Mouse (Mus musculus) liver, embryonic 15.5 days (tissue): ENCODE measurements at regions not wholly inside any gene's neighbourhood (a gene's known extent, or its start where the extent isn't known, plus 50 kb on each side); places are given as distances from the start of the nearest gene placed in this dataset.

Experiments used
- ATAC-seq: fragments of 200-750 bp; cut with Nextera tagmentation; 2 replicates; pipeline ENCODE4 v1.8.0; 2017; ENCODE audit warnings: moderate number of reproducible peaks, mild to moderate bottlenecking, moderate library complexity; ENCODE audit not compliant: insufficient read depth
- H3K27ac ChIP-seq: fragments of 300-500 bp; sonication (generic); replicated peaks from 2 replicates; pipeline ENCODE4 v1.5.1; 2015; ENCODE audit warnings: mild to moderate bottlenecking, inconsistent platforms
- H3K27me3 ChIP-seq: fragments of 300-500 bp; sonication (generic); 2 replicates; pipeline ENCODE4 v1.6.1; 2015; ENCODE audit warnings: mild to moderate bottlenecking, inconsistent platforms
- H3K36me3 ChIP-seq: fragments of 300-500 bp; sonication (generic); replicated peaks from 2 replicates; pipeline ENCODE4 v1.6.1; 2015; ENCODE audit warnings: moderate library complexity, mild to moderate bottlenecking, inconsistent platforms
- H3K4me1 ChIP-seq: fragments of 300-500 bp; sonication (generic); replicated peaks from 2 replicates; pipeline ENCODE4 v1.6.1; 2015; ENCODE audit warnings: inconsistent platforms
- H3K4me2 ChIP-seq: fragments of 300-500 bp; sonication (generic); 2 replicates; pipeline ENCODE4 v1.6.1; 2015; ENCODE audit warnings: moderate library complexity, mild to moderate bottlenecking, inconsistent platforms
- H3K4me3 ChIP-seq: fragments of 300-500 bp; sonication (generic); replicated peaks from 2 replicates; pipeline ENCODE4 v1.5.1; 2015; ENCODE audit warnings: mild to moderate bottlenecking, inconsistent platforms
- H3K9ac ChIP-seq: fragments of 300-500 bp; sonication (generic); 2 replicates; pipeline ENCODE4 v1.6.1; 2015; ENCODE audit warnings: moderate library complexity, mild to moderate bottlenecking, inconsistent platforms
- H3K9me3 ChIP-seq: fragments of 300-500 bp; sonication (generic); replicated peaks from 2 replicates; pipeline ENCODE4 v1.6.1; 2016; ENCODE audit warnings: inconsistent platforms
- WGBS: fragments of 180-500 bp; shearing (Covaris S2); methylation state at CpG from one replicate; pipeline ENCODE4 v1.1.7; 2015; ENCODE audit warnings: mixed read lengths; ENCODE audit not compliant: insufficient replicate concordance; 5-methylcytosine and 5-hydroxymethylcytosine counted together

- Histone ChIP-seq H3K27ac (no peak overlapping the region), H3K4me3 (no peak overlapping the region), H3K4me2 (no peak overlapping the region), H3K27me3 (peaks cover 6% of the 10 kb centered on the region; the same call in 1 of the 2 replicates), H3K9ac (no peak overlapping the region), H3K36me3 (no peaks in the 10 kb centered on the region), H3K9me3 (no peaks in the 10 kb centered on the region), H3K4me1 (peaks cover 25% of the 10 kb centered on the region)
- no peak for ATAC-seq
- 61% methylated on average over 13 of the region's 13 CpGs for WGBS
Observed at GRCm38 (mm10) chr8:117856121-117856520, 54.4 kb upstream of the Mphosph6 start.

GRCm38 (mm10) chr8:117854942-117855491 lies 53.3 kb upstream of the Mphosph6 start:
- Histone ChIP-seq H3K36me3 (no peaks in the 10 kb centered on the region), H3K4me1 (peaks cover 28% of the 10 kb centered on the region), H3K9ac (no peak overlapping the region), H3K9me3 (no peaks in the 10 kb centered on the region), H3K27me3 (peaks cover 5% of the 10 kb centered on the region; the same call in 1 of the 2 replicates), H3K27ac (no peak overlapping the region), H3K4me2 (peak overlapping the region; percentile 40; the same call in 1 of the 2 replicates), H3K4me3 (no peak overlapping the region)
- 57% methylated on average over 7 of the region's 7 CpGs for WGBS
- no peak for ATAC-seq

- Histone ChIP-seq H3K4me3 (no peak overlapping the region), H3K27me3 (no peaks in the 10 kb centered on the region), H3K9ac (no peak overlapping the region), H3K4me2 (peak overlapping the region; percentile 40), H3K9me3 (no peaks in the 10 kb centered on the region), H3K36me3 (no peaks in the 10 kb centered on the region), H3K27ac (peak overlapping the region; percentile 55), H3K4me1 (peaks cover 29% of the 10 kb centered on the region)
- WGBS, result 38% methylated on average over 11 of the region's 11 CpGs
- peak; percentile 69 for ATAC-seq
Observed at GRCm38 (mm10) chr8:117854301-117854700, 52.6 kb upstream of the Mphosph6 start.

DNA sequence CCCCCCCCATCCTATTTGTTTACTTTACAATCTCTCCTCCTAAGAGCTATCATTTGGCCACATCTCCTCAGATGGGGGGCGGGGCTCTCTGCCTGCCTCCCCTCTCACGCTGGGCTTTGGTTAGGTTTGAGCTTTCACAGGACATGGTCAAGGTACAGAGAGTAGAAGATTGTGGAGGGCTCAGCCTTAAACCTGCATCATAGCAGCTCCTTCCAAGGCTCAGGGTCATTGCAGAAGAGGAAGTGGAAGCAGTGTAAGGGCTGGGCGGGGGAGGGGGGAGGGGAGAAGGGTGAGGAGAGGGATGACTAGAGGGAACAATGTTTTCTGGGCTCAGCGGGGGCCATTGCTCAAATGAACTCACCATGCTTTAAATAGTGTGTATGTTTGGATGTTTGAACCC lies 51.7 kb upstream of the Mphosph6 start:
- peak; percentile 24; the same call in 1 of the 2 replicates for ATAC-seq
- WGBS, result 7% methylated on average over 4 of the region's 4 CpGs
- H3K27me3 ChIP-seq, result no peaks in the 10 kb centered on the region
- H3K9ac ChIP-seq, result no peak overlapping the region
- peaks cover 29% of the 10 kb centered on the region for H3K4me1 ChIP-seq
- peak overlapping the region; percentile 32 for H3K4me2 ChIP-seq
- no peaks in the 10 kb centered on the region for H3K36me3 ChIP-seq
- no peak overlapping the region for H3K4me3 ChIP-seq
- no peak overlapping the region for H3K27ac ChIP-seq
- no peaks in the 10 kb centered on the region for H3K9me3 ChIP-seq

DNA sequence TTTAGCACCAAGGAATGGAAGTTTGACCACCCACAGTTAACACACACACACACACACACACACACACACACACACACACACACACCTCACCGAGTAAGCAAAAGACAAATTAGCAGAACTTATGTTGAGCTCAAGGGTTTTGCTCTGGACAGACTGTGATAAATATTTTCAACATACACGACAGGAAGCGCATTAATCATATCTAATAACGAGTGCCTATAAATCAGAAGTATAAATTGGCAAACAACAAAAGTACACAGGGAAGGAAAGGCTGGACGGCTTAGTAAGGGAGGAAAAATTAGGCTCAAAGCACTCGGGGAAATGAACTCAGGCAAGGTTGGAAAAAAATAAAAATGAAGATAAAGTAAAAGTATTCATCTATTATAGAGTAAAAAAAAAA lies 50.8 kb upstream of the Mphosph6 start:
- no peak overlapping the region for H3K27ac ChIP-seq
- no peaks in the 10 kb centered on the region for H3K27me3 ChIP-seq
- 53% methylated on average over 6 of the region's 6 CpGs for WGBS
- H3K9me3 ChIP-seq, result no peaks in the 10 kb centered on the region
- no peaks in the 10 kb centered on the region for H3K36me3 ChIP-seq
- no peak overlapping the region for H3K4me3 ChIP-seq
- no peak for ATAC-seq
- H3K4me1 ChIP-seq, result peaks cover 29% of the 10 kb centered on the region
- H3K9ac ChIP-seq, result no peak overlapping the region
- no peak overlapping the region for H3K4me2 ChIP-seq
